Mouse (Mus musculus) cerebellum, adult (tissue): ENCODE results near the gene Ces1e.
"Not testable (repeated sequence)": the region's sequence is repeated elsewhere in the genome, so short reads cannot be mapped to it uniquely, and the experiment has no call there.

Experiments used
- ATAC-seq: cut with Nextera tagmentation; 2 replicates; pipeline ENCODE4 v1.9.2; 2017; ENCODE audit warnings: mild to moderate bottlenecking, moderate library complexity, mixed read lengths; ENCODE audit not compliant: insufficient number of reproducible peaks, low FRiP score, low TSS enrichment

Gene Ces1e

GRCm38 (mm10) chr8:93229446-93229845 lies at the start of gene Ces1e:
Gene Ces1e (minus strand): TSS chr8:93229619.
- ATAC-seq: no peak

GRCm38 (mm10) chr8:93278176-93278805 lies 48.9 kb upstream of the Ces1e start:
- no peak for ATAC-seq

GRCm38 (mm10) chr8:93274609-93275008 lies 45.2 kb upstream of the Ces1e start:
- no peak for ATAC-seq

GRCm38 (mm10) chr8:93273321-93273720 lies 43.9 kb upstream of the Ces1e start:
- no peak for ATAC-seq

GRCm38 (mm10) chr8:93272686-93273085 lies 43.3 kb upstream of the Ces1e start:
- ATAC-seq: no peak

- ATAC-seq: no peak
Observed at GRCm38 (mm10) chr8:93261436-93261835, 32.0 kb upstream of the Ces1e start.

GRCm38 (mm10) chr8:93252400-93252925 lies 23.0 kb upstream of the Ces1e start:
- no peak for ATAC-seq

- ATAC-seq: no peak
Observed at GRCm38 (mm10) chr8:93246057-93246456, 16.6 kb upstream of the Ces1e start.

GRCm38 (mm10) chr8:93239884-93240283 lies 10.5 kb upstream of the Ces1e start:
- no peak for ATAC-seq

GRCm38 (mm10) chr8:93235681-93236080 lies 6.3 kb upstream of the Ces1e start:
- no peak for ATAC-seq

- no peak for ATAC-seq
Observed at GRCm38 (mm10) chr8:93234706-93235105, 5.3 kb upstream of the Ces1e start.

GRCm38 (mm10) chr8:93234068-93234467 lies 4.6 kb upstream of the Ces1e start:
- no peak for ATAC-seq

GRCm38 (mm10) chr8:93228673-93229370 lies 597 bp downstream of the Ces1e start:
- ATAC-seq: no peak

- ATAC-seq: not testable (repeated sequence)
Observed at GRCm38 (mm10) chr8:93226471-93226870, 2.9 kb downstream of the Ces1e start.

GRCm38 (mm10) chr8:93221896-93222295 lies 7.5 kb downstream of the Ces1e start:
- ATAC-seq: no peak

- no peak for ATAC-seq
Observed at GRCm38 (mm10) chr8:93217867-93218266, 11.6 kb downstream of the Ces1e start.

- ATAC-seq: no peak
Observed at GRCm38 (mm10) chr8:93217375-93217774, 12.0 kb downstream of the Ces1e start.

- no peak for ATAC-seq
Observed at GRCm38 (mm10) chr8:93211091-93211490, 18.3 kb downstream of the Ces1e start.

- ATAC-seq: not testable (repeated sequence)
Observed at GRCm38 (mm10) chr8:93199146-93199545, 30.3 kb downstream of the Ces1e start.

- no peak for ATAC-seq
Observed at GRCm38 (mm10) chr8:93197685-93198525, 31.5 kb downstream of the Ces1e start, which contains the start of gene Ces1d. Gene Ces1d (minus strand): TSS chr8:93197838.

- no peak for ATAC-seq
Observed at GRCm38 (mm10) chr8:93196436-93196835, 33.0 kb downstream of the Ces1e start.
